Mouse (Mus musculus) ovary, adult 18-20 months (tissue): Measurements from ENCODE around the gene Trip4.

Experiments
- DNase-seq: peaks from one replicate; pipeline ENCODE4 v3.0.0; 2022; ENCODE audit warnings: low spot score, mixed read lengths

The Trip4 gene

DNA sequence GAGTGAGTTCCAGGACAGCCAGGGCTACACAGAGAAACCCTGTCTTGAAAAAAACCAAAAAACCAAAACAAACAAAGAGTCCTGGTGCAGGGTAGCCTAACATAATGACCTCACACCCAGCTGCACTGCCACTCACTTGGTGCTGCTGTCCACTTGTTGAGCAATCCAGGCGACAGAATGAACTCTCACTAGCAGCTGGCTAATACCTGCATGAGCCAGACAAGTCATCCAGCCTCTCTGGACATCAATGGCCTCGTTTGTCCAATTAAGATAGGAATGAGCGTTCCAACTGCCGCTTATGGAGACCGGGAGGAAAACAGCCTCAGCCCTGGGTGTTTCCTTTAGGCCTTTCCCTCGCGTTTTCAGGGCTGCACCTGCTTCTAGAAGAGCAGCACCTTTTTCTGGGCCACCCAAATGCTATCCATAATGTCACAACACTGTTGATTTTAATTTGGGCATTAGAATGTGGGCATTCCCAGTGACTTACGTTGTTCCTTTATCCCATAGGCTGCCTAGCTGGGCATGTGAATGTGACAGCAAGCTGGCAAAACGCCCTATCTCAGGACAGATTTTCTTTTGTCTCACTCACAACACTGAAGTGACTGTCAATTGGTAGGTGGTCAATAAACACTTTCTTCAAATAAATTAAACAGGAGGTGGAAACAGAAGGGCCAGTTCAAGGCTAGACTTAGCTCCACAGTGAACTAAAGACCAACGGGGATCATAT is 73.8 kb downstream of the Trip4 start:
- no peak for DNase-seq

DNA sequence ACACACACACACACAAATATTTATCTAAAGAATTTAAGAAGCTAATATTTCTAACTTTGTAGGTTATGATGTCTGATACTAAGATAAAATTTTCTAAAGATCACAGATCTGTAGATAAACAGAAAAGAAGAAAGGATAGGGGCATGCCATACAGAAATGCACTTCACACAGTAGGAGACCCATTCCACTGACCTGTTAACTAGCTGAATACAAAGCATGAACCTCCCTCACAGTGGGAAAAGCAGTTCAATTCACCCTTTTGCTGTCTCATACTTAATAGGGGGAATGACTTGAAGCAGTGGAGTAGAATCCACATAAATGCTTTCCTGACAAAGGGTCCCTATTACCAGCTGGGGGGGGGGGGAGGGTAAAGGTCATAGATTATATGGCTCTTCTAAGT is 75.0 kb downstream of the Trip4 start:
- DNase-seq = no peak

DNA sequence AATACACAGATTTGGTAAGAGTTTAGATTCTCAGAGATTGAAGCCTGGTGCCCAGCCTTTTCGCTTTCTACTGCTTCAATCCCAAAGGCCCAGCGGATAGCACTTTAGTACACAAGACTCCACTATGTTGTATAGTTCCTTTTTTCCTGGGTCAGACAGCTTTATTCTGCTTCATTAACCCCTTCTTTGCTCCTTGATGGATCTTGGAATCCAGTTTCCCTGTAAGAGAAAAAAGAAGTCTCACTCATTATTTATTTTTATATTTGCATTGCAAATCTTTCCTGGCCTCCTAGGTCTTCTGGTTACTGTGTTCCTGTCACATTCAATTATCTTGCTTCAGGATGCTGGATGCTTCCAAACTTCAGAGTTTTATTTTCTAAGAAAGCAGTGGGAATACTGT is 75.4 kb downstream of the Trip4 start:
- DNase-seq = no peak

DNA sequence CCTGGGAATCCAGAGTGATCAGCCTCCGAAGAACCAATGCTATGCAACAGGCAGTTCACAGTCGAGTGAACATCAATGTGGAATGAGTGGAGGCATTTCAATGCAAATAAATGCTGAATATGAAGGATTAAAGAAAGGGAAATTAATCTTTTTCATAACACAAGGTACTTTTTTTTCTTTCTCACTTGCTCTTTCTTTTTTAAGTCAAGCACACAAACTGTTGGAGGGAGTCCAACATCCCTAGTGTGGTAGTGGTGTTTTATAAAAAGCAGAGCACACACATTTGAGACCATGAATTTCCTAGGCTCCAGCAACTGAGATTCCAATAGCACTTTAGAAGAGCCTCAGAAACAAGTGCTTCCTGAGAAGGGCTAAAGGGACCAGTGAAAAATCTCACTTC is 76.6 kb downstream of the Trip4 start:
- no peak for DNase-seq

DNA sequence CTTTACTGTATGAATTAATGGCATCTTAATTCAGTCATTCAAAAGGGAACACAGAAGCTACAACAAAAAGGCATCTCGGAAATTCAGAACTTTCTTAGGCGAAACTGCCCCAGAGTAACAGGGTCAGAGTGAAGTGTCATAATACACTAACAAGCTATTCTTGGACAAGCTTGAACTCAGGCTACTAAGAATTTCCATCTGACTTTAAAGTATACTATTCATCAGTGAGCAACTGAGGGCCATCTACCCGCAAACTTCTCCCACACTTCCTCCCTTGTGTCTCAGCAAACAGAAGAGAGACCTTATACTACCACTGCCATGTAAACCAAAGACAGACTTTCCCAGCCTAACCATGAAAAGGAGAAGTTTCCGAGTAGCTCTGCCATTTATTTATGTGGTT is 77.4 kb downstream of the Trip4 start:
- no peak for DNase-seq

DNA sequence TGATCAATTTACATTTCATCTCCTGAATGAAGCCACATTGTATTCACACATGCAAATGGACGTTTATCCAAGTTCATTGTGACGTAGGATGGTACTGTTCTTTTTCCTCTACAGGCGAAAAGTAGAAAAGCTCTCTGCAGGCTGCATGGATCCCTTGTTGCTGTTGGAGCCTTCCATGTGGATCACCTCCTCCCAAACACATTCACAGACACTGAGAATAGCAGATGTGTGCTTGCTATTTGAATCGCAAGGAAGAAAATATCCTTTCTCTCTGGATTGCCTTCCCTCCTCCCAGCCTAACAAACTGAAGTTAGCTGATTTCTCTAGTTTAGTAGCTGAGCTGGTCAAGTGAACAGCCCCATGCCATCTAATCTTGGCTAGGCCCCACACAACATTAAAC is 78.3 kb downstream of the Trip4 start:
- DNase-seq = no peak

DNA sequence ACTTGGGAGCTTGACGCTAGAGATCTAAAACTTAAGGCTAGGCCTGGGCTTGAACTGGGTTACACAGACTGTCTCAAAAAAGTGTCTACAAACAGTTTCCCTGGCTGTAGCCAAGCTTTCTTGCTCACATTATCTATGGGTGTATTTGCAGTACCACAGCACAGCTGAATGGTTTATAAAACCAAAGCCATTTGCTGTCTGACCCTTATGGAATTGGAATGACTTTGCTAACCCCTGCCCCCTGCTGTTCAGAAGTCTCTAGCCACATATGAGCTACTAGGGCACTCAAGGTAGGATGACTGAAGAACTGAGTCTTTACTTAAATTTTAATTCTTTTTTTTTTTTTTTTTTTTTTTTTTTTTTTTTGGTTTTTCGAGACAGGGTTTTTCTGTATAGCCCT is 79.2 kb downstream of the Trip4 start:
- no peak for DNase-seq

DNA sequence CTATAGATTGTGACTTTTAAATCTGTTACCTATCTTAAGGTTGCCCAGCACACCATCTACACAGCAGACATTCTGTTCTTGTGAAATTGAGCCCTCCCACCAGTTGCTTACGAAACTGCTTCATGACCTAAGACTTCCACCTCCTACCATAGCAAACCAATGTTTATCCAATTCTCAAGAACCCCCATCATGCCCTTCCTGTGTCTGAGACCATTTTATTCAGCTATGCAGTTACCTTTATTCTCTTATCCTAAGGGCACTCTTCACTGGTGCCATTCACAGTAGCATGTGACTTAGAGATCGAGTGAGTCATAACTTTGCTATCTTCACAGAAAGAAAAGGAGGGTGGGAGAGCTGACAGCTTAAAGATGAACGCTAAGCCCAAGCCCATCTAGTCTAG is 80.1 kb downstream of the Trip4 start:
- DNase-seq = no peak

DNA sequence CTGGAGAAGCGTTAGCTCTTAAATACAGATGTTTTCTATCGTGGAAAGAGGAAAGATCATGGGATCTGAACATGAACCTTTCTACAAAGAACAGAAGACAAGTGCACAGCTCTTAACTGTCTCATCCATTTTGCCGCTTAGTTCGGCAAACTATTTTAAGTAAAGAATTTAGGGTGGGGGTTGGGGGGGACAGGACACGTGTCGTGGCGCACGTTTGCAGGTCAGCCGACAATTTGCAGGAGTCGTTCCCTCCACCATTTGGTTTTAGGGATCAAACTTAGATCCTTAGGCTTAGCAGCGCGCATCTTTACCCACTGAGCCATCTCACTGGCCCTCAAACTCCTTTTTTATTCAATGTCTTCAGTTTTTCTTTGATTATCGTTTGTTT is 80.6 kb downstream of the Trip4 start:
- no peak for DNase-seq

DNA sequence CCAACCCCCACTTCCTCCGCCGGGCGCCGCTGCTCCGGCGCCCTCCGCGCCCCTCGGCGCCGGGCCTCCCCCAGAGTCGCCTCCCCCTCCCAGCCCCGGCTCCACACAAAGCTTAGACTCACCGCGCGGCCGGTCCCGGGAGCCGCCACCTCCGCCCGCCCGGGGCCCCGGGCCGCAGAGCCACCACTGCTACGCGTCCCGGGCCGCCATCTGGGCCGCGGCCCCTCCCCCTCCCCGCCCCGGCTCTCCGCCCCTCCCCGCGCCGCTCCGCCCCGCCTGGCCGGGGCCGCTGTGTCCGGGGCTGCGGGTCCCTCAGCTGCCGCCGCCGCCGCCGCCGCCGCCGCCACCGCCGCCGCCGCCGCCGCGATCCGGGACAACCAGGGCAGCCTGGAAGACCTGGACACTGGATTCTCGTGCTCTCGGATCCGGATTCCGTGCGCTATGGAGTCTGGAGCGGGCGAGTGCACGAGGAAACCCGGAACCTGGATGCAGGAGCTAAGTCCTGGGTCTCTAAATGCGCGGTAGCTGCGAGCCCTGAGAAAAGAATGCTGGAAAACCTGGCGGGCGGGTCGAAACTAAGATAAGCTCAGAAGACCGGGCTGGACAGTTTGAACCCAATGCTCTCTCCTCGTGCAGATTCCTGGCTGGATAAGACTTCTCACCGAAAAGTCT is 81.1 kb downstream of the Trip4 start, which contains the start of gene Zfp609:
Gene Zfp609, minus strand, starts transcription at position 221 of the 672 bp plus-strand sequence.
- DNase-seq = peak; percentile 81

DNA sequence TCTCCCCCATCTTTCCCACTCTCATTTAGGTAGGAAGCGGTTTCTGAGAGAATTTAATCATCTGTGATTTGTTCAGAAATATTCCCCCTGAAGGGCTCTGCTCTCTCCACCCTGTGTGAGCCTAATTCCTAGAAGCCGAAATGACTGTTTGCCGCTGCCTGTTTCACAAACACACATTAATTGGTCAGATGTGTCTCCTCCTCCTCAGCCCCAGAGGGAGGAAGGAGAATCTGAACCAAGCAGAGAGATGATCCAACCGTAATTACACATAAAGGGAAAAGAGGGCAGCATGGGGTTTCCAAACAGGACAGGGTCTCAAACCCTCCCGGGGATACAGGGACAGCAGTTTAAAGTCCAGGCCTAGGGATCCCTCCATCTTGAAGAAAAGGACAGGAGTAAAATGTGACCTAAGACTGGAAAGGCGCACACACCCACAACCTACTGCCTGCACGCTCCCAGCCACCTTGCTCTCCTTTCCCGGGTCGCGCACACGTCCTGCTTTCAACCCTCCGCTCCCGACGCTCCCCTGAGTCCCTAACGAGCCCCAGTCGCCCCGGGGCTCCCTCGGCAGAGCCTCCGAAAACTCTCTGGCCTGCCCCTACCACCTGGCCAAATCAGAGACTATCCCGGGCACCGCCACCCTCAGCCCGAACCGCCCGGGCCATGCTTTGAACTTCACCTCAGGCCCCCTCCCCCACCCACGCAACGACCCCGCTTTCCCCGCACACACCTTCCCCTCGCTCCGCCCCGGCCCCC is 81.8 kb downstream of the Trip4 start:
- peak; percentile 49 for DNase-seq

DNA sequence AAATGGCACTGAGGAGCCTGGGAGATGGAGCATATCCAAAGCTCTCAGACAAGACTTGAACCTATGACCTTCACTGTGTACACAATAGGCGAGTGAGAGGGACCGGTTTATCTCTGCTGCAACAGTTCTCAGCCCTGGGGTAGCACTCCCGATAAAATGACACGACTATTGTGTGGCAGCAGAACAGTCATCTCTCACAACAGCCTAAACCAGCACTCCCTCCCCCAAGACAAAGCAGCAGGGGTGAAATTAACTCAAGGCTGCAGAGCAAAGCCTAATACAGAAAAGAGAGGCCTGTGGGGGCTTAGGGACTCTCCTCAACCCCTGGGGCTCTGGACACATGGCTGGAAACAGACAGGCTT is 82.4 kb downstream of the Trip4 start:
- no peak for DNase-seq

DNA sequence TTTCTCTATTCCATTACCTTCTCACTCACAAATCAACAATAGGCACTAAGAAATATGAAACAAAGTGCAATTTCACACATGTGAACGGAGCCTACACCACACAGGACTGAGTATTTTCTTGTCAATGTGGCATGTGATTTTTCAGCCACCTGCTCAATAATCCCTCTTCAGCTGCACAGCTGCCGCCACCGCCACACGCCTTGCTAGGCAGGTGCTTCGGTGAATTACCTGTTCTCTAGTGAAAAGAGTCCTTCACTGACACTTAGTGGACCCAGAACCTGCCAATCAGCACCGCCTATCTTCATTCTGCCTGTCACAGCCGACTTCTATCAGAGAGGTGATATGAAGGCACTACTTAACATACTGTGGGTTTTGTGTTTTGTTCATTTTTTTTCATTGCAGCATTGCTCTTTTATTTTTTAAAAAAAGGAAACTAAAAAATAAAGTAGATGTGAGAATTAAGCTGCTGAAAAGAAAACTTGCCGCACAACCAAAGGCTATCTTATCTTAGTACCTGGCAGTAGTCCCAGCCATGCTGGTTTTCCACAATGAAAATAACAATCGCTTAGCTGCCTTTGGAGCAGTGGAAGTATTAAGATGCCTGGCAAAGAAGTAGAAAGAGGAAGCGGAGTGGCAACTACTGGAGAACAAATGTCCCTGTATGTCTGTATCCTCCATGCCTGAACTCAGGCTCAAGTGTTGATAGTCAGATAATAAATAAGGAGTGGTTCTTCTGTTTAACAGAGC is 84.7 kb downstream of the Trip4 start:
- peak; percentile 31 for DNase-seq

DNA sequence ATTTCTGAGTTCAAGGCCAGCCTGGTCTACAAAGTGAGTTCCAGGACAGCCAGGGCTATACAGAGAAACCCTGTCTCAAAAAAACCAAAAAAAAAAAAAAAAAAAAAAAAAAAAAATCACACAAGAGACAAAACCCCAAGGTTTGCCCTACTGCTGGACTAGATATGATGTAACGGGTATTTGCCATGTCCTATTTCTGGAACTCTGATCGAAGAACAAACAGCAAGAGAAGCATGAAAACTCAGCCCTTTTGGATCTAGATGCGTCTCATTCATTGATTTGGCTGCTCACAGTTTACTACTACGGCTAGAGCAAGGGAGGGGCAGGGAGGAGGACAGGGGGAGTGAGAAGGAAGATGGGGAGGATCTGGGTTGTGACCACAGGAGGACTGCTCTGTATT is 86.6 kb downstream of the Trip4 start:
- no peak for DNase-seq

DNA sequence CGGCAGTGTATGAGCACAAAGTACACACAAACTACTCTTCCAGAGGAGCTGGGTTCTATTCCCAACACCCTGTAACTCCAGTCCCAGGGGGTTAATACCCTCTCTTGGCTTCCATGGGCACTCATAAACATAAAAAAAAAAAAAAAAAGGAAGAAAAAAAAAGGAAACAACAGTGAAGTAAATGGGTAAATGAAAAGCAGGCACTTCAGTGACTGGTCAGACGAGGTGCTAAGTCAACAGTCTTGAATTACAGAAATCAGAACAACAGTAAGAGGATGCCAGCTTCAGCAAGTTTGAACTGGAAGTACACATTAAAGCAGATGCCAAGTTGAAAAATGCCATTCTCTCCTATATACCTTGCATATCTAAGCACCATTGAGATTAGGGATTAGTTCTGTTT is 88.3 kb downstream of the Trip4 start:
- DNase-seq = no peak

DNA sequence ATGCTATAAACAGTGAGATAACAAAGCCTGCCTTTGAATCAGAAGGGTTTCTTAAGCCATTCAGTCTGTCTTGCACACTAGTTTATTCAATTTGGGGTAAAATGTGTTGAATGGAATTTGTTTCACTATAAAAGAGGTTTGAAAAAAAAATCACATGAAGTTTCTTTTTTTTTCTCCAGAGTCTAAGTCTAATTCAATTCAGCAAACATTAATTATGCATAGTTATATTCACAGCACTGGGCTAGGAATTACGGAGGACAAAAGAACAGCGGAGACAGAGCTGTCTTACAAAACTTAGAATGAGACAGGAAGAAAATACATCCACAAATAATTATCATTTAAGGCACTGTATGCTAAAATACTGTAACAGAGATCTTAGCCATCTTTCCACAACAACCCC is 90.2 kb downstream of the Trip4 start:
- DNase-seq = no peak

DNA sequence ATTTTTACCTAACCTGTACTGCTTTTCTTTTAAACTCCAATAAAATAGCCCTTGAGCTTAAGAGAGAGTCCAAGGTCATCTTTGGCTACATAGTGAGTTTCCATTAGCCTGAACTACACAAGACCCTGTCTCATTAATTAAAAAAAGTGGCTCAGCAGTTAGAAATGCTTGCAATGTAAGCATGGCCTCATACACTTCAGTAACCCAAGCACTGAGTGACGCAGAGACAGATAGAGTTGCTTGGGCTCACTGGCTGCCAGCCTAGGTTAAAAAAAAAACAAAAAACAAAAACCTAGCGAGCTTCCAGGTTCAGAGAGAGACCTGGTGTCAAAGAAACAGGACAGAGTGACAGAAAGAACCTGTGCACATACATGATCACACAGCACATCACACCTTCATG is 95.8 kb downstream of the Trip4 start:
- no peak for DNase-seq

DNA sequence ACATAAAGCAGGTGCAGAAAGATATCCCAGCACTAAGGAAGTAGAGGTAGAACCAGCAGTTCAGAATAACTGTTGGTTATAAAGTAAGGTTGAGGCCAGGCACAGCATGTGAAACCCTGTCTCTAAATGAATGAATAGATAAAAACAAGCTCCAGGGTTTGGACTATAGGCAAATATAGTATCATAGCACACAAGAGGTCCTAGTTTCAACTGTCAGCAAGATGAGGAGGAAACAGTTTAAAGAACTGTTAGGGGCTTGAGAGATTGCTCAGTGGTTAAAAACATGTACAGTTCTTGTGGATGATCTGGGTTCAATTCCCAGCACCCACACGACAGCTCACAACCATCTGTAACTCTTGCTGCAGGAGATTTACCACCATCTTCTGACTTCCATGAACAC is 96.8 kb downstream of the Trip4 start:
- no peak for DNase-seq

DNA sequence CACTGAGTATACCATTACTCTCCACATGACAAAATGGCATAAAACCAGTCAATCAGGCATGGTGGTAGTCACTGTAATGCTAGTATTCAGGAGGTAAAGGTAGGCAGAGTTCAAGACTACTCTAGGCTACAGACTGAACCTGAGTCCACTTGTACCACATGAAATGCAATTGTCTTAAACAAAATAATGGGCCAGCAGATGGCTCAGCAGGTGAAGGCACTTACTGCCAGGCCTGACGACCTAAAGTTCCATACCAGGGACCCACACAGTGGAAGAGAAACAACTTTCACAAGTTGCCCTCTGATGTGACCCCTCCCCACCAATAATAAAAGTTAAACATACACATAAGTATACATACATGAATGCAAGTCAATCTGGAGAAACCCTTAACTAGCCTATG is 100.8 kb downstream of the Trip4 start:
- no peak for DNase-seq

DNA sequence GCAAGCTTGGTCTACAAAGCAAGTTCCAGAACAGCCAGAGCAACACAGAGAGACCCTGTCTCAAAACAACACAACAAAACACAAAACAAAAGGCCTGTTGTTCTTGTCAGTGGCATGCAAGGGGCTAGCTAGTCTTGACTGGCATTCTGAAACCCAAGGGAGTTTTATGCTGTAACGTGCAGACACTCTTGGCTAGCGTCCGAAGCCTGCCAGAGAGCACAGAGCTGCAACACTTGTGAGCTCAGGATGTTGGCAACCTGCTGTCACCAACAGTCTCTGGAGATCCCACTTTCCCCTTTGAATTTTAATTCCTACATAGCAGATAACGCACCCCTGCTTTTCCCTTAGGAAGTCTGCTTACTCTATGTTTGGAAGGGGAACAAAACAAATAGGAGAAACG is 101.3 kb downstream of the Trip4 start:
- DNase-seq = no peak

DNA sequence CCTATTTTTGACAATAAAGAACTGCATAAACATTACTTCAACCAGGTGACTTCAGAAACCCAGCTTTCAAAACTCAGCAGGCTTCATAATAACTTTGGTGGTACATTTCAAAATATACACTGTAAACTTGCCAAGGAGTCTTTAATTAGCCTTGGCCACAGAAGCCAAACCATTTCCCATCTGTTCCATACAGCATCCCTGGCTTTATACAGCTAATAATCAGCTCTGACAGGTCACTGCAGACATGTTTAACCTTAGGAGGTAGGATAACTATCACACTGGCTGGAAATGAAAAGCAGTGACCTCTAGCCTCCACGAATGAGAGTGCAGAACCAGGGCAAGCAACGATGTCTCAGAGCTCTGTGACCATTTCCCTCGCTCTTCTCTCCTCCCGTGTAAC is 108.8 kb downstream of the Trip4 start:
- no peak for DNase-seq

DNA sequence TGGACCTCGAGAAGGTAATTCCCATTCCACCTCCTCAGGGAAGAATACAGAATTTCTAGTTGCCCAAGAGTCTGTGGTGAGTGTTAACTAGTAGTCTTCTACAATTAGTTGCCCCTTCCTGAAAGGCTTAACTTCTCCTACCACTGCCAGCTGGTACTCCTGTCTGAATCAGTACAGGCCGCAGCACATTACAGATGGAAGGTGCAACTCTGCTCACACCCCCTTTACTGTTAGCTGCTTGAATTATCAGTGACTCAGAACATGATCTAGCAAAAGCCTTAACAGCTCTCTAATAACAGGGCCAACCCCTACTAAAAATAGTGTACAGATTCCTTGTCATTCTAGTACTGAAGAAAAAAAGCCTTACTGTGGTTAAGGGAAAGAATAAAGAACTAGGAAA is 112.9 kb downstream of the Trip4 start:
- DNase-seq = no peak

DNA sequence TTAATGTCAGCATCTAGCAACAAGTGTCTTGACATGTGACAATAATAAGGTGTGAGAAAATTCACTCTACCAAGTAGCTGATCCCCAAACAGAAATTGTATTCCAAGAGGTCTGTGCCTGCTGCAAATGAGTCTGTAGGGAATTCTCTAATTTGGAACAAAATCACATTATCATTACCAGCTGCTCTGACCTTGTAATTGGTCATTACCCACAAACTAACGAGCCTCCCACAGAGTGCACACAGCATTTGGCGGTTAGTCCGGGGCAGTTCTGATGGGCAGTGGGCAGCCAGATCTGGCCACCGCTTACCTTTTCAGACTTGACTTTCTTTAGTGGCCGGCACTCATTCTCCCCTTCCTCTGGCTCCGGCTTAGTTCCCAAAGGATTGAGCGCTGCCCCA is 114.3 kb downstream of the Trip4 start:
- no peak for DNase-seq
